Mouse (Mus musculus) midbrain, embryonic 14.5 days (tissue): Measurements from ENCODE around the gene Agk. TPM values are rescaled to one million over a fixed set of nuclear protein-coding genes. Genes with fewer than 3 reads are reported as not detected.

Experiments used
- ATAC-seq: fragments of 200-750 bp; cut with Nextera tagmentation; 2 replicates; pipeline ENCODE4 v1.8.0; 2017; ENCODE audit warnings: moderate number of reproducible peaks, moderate library complexity; ENCODE audit not compliant: low FRiP score, low TSS enrichment
- DNase-seq: peaks from one replicate; pipeline ENCODE4 v3.0.0-alpha.2; 2015
- H3K27ac ChIP-seq: fragments of 300-500 bp; sonication (generic); replicated peaks from 2 replicates; pipeline ENCODE4 v1.5.1; 2014; ENCODE audit warnings: mild to moderate bottlenecking, low read depth, low read length, moderate library complexity
- H3K27me3 ChIP-seq: fragments of 300-500 bp; sonication (generic); 2 replicates; pipeline ENCODE4 v1.6.1; 2014; ENCODE audit warnings: low read length, control low read depth, mixed read lengths; ENCODE audit not compliant: control insufficient read depth, insufficient read depth
- H3K36me3 ChIP-seq: fragments of 300-500 bp; sonication (generic); 2 replicates; pipeline ENCODE4 v1.6.1; 2014; ENCODE audit warnings: low read length, control low read depth; ENCODE audit not compliant: control insufficient read depth, insufficient read depth
- H3K4me1 ChIP-seq: fragments of 300-500 bp; sonication (generic); 2 replicates; pipeline ENCODE4 v1.6.1; 2014; ENCODE audit warnings: mild to moderate bottlenecking, antibody characterized with exemption, low read length, control low read depth; ENCODE audit not compliant: control insufficient read depth, insufficient read depth
- H3K4me2 ChIP-seq: fragments of 300-500 bp; sonication (generic); 2 replicates; pipeline ENCODE4 v1.6.1; 2014; ENCODE audit warnings: mild to moderate bottlenecking, low read length, moderate library complexity
- H3K4me3 ChIP-seq: fragments of 300-500 bp; sonication (generic); replicated peaks from 2 replicates; pipeline ENCODE4 v1.5.1; 2014; ENCODE audit warnings: low read depth, low read length
- H3K9ac ChIP-seq: fragments of 300-500 bp; sonication (generic); replicated peaks from 2 replicates; pipeline ENCODE4 v1.6.1; 2014; ENCODE audit warnings: mild to moderate bottlenecking, low read length, moderate library complexity
- H3K9me3 ChIP-seq: fragments of 300-500 bp; sonication (generic); 2 replicates; pipeline ENCODE4 v1.6.1; 2016; ENCODE audit warnings: low read length, control low read depth, mixed read lengths; ENCODE audit not compliant: control insufficient read depth
- WGBS: fragments of 180-500 bp; shearing (Covaris S2); extraction: QIAGEN DNeasy Blood & Tissue Kit; methylation state at CpG from one replicate; pipeline ENCODE4 v1.1.7; 2014; 5-methylcytosine and 5-hydroxymethylcytosine counted together
- polyA plus RNA-seq: library from polyadenylated mRNA; unstranded; fragments of >200 nt; fragmentation: Nextera tagmentation; extraction: Ambion mirVana; gene quantifications from 2 replicates; pipeline ENCODE4 v1.2.1, GENCODE M21; 2014

The Agk gene
- polyA plus RNA-seq, 1 experiment from 2014 or later, result 55.7 TPM

- peak; percentile 37 for DNase-seq
- Histone ChIP-seq H3K27me3 (no peaks in the 10 kb centered on the region), H3K36me3 (peaks cover 6% of the 10 kb centered on the region; the same call in 1 of the 2 replicates), H3K4me2 (no peak overlapping the region), H3K9me3 (no peaks in the 10 kb centered on the region), H3K27ac (no peak overlapping the region), H3K4me1 (no peaks in the 10 kb centered on the region), H3K4me3 (no peak overlapping the region), H3K9ac (no peak overlapping the region)
- WGBS, result 82% methylated on average over 1 of the region's 1 CpGs
- ATAC-seq, result no peak
Measured at GRCm38 (mm10) chr6:40390975-40391374, 66.0 kb downstream of the Agk start.

GRCm38 (mm10) chr6:40393213-40393612, 68.2 kb downstream of the Agk start:
- WGBS, result under 1% methylated on average over 3 of the region's 3 CpGs
- ATAC-seq, result peak; percentile 94
- H3K9me3 ChIP-seq, result no peaks in the 10 kb centered on the region
- H3K4me1 ChIP-seq, result no peaks in the 10 kb centered on the region
- no peak overlapping the region for H3K4me3 ChIP-seq
- DNase-seq, result peak; percentile 95
- no peaks in the 10 kb centered on the region for H3K27me3 ChIP-seq
- no peak overlapping the region for H3K9ac ChIP-seq
- peaks cover 5% of the 10 kb centered on the region; the same call in 1 of the 2 replicates for H3K36me3 ChIP-seq
- H3K27ac ChIP-seq, result no peak overlapping the region
- no peak overlapping the region for H3K4me2 ChIP-seq

- Histone ChIP-seq H3K9me3 (no peaks in the 10 kb centered on the region), H3K4me1 (no peaks in the 10 kb centered on the region), H3K27ac (no peak overlapping the region), H3K4me3 (no peak overlapping the region), H3K36me3 (peaks cover 59% of the 10 kb centered on the region), H3K27me3 (no peaks in the 10 kb centered on the region), H3K4me2 (no peak overlapping the region), H3K9ac (no peak overlapping the region)
- 95% methylated on average over 2 of the region's 2 CpGs for WGBS
- ATAC-seq (no peak), DNase-seq (no peak)
Measured at GRCm38 (mm10) chr6:40402031-40402430, 77.1 kb downstream of the Agk start.

- Histone ChIP-seq H3K4me2 (no peak overlapping the region), H3K4me3 (no peak overlapping the region), H3K9me3 (no peaks in the 10 kb centered on the region), H3K27ac (no peak overlapping the region), H3K9ac (no peak overlapping the region), H3K27me3 (no peaks in the 10 kb centered on the region), H3K4me1 (no peaks in the 10 kb centered on the region), H3K36me3 (peaks cover 71% of the 10 kb centered on the region)
- DNase-seq, result no peak
- no peak for ATAC-seq
- WGBS, result 91% methylated on average over 4 of the region's 4 CpGs
Measured at GRCm38 (mm10) chr6:40403640-40404285, 78.8 kb downstream of the Agk start.

GRCm38 (mm10) chr6:40411085-40411484, 86.1 kb downstream of the Agk start:
- Histone ChIP-seq H3K9me3 (no peaks in the 10 kb centered on the region), H3K4me3 (no peak overlapping the region), H3K27me3 (no peaks in the 10 kb centered on the region), H3K27ac (no peak overlapping the region), H3K36me3 (peaks cover 29% of the 10 kb centered on the region), H3K9ac (no peak overlapping the region), H3K4me2 (no peak overlapping the region), H3K4me1 (no peaks in the 10 kb centered on the region)
- ATAC-seq (no peak), DNase-seq (no peak)
- 96% methylated on average over 3 of the region's 3 CpGs for WGBS

- H3K27me3 ChIP-seq, result no peaks in the 10 kb centered on the region
- H3K27ac ChIP-seq, result no peak overlapping the region
- WGBS, result 94% methylated on average over 5 of the region's 5 CpGs
- no peak overlapping the region for H3K9ac ChIP-seq
- H3K4me1 ChIP-seq, result no peaks in the 10 kb centered on the region
- H3K36me3 ChIP-seq, result peaks cover 10% of the 10 kb centered on the region
- DNase-seq (no peak), ATAC-seq (no peak)
- no peak overlapping the region for H3K4me3 ChIP-seq
- H3K9me3 ChIP-seq, result no peaks in the 10 kb centered on the region
- H3K4me2 ChIP-seq, result no peak overlapping the region
Measured at GRCm38 (mm10) chr6:40413046-40413445, 88.1 kb downstream of the Agk start.

GRCm38 (mm10) chr6:40413565-40413964, 88.6 kb downstream of the Agk start:
- no peaks in the 10 kb centered on the region for H3K27me3 ChIP-seq
- DNase-seq, result no peak
- 90% methylated on average over 3 of the region's 3 CpGs for WGBS
- no peaks in the 10 kb centered on the region for H3K9me3 ChIP-seq
- peaks cover 6% of the 10 kb centered on the region for H3K36me3 ChIP-seq
- H3K4me2 ChIP-seq, result no peak overlapping the region
- no peak overlapping the region for H3K27ac ChIP-seq
- H3K9ac ChIP-seq, result no peak overlapping the region
- H3K4me1 ChIP-seq, result no peaks in the 10 kb centered on the region
- ATAC-seq, result no peak
- H3K4me3 ChIP-seq, result no peak overlapping the region

GRCm38 (mm10) chr6:40415799-40416198, 90.8 kb downstream of the Agk start:
- no peaks in the 10 kb centered on the region for H3K4me1 ChIP-seq
- H3K9ac ChIP-seq, result no peak overlapping the region
- H3K9me3 ChIP-seq, result no peaks in the 10 kb centered on the region
- H3K27me3 ChIP-seq, result no peaks in the 10 kb centered on the region
- H3K4me3 ChIP-seq, result no peak overlapping the region
- peaks cover 4% of the 10 kb centered on the region for H3K36me3 ChIP-seq
- 87% methylated on average over 5 of the region's 5 CpGs for WGBS
- DNase-seq, result no peak
- no peak for ATAC-seq
- no peak overlapping the region for H3K27ac ChIP-seq
- no peak overlapping the region for H3K4me2 ChIP-seq

GRCm38 (mm10) chr6:40418386-40418785, 93.4 kb downstream of the Agk start:
- H3K9ac ChIP-seq, result no peak overlapping the region
- WGBS, result 97% methylated on average over 4 of the region's 4 CpGs
- no peak for DNase-seq

More at GRCm38 (mm10) chr6:40418386-40418785, 93.4 kb downstream of the Agk start:
- Histone ChIP-seq H3K36me3 (peaks cover 4% of the 10 kb centered on the region), H3K4me1 (no peaks in the 10 kb centered on the region), H3K9me3 (no peaks in the 10 kb centered on the region), H3K4me2 (no peak overlapping the region), H3K27me3 (no peaks in the 10 kb centered on the region), H3K4me3 (no peak overlapping the region), H3K27ac (no peak overlapping the region)
- no peak for ATAC-seq
